Mouse (Mus musculus) left cerebral cortex, adult 8-10 months (tissue): ENCODE data around the gene Ccdc191. TPM values are rescaled to one million over a fixed set of nuclear protein-coding genes. Genes with fewer than 3 reads are reported as not detected.

ENCODE experiments used
- DNase-seq, 2 experiments: peaks; one replicate each; pipeline ENCODE4 v3.0.0; 2022; ENCODE audit warnings: low spot score in 2 of 2
- total RNA-seq, 4 experiments: library from RNA; stranded (reverse); gene quantifications; 2 replicates each; pipeline ENCODE4 v1.2.4; 2022

Ccdc191 gene
- total RNA-seq, 4 experiments from 2014 or later = 4.5 to 6.0 (median 5.3) TPM

DNA sequence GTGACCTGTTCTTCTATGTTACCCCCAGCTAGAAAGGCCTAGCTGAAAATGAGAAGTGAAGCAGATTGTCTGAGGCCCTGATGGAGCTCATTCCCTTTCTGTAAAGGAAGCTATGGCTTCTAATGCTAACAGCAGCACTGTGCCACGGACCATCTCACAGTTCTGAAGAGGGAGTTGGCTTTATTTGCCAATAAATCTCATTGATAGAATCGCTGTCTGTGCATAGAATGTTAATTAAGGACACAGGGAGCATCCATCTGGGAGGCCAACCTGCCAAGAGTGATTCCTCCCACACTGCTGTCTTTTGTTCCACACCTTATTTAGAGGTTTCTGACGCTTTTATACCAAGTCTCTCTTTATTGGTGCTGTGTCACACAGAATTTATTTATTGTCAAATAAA, 41.9 kb downstream of the Ccdc191 start:
- no peak for DNase-seq

- no peak for DNase-seq
These were observed 42.7 kb downstream of the Ccdc191 start for GRCm38 (mm10) chr16:43932319-43932718.

- DNase-seq = no peak
These were observed 43.4 kb downstream of the Ccdc191 start for GRCm38 (mm10) chr16:43933041-43933440.

GRCm38 (mm10) chr16:43934856-43935255, 45.3 kb downstream of the Ccdc191 start:
- DNase-seq = no peak

GRCm38 (mm10) chr16:43935367-43935766, 45.8 kb downstream of the Ccdc191 start:
- DNase-seq = no peak

DNA sequence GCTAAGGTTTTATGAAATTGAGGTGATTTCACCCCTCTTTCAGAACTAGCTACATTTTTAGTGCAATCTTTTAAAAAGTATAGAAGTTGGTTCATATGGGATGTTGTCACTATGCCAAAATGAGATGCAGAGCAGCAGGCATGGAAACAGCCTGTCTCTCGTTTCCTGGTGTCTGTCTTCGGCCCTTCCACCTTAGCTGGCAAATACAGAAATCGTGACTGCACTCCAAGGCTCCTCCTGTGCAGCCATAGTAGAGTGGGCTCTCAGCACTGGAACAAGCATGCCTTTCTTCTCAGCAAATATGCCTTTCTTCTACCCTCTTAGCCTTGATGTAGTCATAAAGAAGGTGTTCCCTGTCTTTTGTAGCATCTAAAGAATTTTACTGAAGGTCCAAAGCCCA, 46.3 kb downstream of the Ccdc191 start:
- DNase-seq = no peak

- DNase-seq = no peak
These were observed 51.2 kb downstream of the Ccdc191 start for GRCm38 (mm10) chr16:43940846-43941245.

DNA sequence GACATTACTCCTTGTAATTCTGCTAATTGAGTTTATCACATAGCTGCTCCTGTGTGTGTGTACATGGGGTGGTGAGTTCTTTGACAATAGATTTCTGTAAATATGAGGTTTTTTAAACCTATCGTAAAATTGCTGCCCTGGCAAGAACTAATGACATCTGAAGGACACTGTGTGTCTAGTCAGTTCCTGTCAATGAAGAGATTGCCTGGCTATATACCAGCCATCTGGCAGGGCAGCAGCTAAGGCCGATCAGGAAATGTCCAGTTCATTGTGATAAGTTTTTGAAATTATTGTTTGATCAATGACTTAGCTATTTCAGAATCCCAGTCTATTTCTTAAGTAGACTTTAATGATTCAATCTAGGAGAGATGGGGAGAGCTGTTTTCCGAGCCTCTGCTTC, 55.8 kb downstream of the Ccdc191 start:
- no peak for DNase-seq

- no peak for DNase-seq
These were observed 56.3 kb downstream of the Ccdc191 start for GRCm38 (mm10) chr16:43945869-43946268.

DNA sequence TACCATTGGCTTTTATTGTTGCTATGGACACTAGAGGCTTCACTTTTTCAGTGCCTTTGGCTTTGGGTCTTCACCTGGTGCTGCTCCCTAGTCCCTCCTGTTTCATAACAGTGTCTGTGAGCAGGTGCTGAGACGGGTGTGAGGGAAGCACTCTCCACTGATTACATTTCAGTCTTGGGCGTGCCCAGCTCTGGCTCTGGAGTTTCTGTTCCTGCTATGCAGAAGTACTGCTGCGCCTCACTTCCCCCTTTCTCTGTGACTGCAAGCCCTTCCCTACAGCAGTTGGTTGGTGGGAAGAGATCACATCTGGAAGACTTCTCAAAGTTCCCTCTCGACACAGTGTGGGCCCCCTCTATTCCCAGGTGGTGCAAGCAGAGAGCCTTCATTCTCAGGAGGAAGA, 62.0 kb downstream of the Ccdc191 start:
- no peak for DNase-seq

- no peak for DNase-seq
These were observed 65.3 kb downstream of the Ccdc191 start for GRCm38 (mm10) chr16:43954913-43955312.

DNA sequence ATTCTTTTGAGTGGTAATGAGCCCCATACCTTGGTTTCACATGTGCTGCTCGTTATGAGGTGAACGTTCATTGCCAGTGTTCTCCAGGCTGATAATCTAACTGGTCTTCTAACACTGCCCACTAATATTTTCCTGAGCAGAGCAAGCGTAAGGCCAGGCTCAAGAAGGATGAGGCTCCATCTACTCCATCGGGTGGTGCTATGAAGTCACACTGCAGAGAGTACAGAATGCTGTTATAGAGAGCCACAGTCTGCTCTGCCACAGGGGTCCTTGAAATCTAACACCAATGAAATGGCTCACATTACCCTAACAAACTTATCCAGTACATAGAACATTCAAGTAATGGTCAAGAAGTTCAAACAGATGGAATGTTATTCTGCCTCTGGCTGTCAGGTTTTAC, 68.4 kb downstream of the Ccdc191 start:
- DNase-seq = no peak

DNA sequence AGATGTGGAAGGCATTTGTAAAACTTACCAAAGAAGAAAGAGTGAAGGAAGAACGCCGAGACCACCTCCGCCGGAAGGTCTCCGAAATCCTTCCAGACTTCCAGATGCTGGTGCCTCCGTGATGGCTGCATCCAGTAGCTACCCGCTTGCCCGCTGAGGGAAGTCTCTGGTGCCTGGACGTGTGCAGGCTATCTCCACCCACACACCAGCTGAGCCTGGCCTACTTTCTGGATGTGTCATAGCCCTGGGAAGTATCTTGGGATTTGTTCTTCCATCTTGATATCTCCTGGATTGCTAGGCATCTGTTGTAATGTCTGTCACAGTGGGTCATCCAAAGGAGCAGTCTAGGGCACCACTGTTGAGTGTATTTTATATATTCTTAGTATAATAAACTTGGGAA, 73.7 kb downstream of the Ccdc191 start:
- peak in 1 of 2 experiments; percentile 61 for DNase-seq

DNA sequence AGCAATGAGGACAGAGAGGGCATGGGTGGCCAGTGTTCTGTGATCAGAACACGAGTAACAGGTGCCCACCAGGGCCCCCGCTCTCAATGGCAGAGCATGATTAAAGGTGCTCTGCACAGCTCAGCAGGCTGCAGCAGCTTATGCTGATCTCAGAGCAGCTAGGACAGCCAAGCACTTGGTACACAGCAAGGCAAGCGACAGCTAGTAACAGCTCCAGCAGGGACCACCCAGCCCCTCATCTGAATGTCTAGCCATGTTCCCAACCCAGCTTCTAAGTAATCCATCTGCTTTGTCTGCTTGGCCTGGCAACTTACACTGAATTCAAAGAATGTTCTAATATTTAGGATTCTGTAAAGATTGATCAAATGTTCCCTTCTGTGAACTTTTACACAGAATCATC, 74.2 kb downstream of the Ccdc191 start:
- no peak for DNase-seq

- DNase-seq = no peak
These were observed 76.3 kb downstream of the Ccdc191 start for GRCm38 (mm10) chr16:43965781-43966389.

- DNase-seq = no peak
These were observed 80.8 kb downstream of the Ccdc191 start for GRCm38 (mm10) chr16:43970426-43970825.

- DNase-seq = no peak
These were observed 81.6 kb downstream of the Ccdc191 start for GRCm38 (mm10) chr16:43971189-43971588.

DNA sequence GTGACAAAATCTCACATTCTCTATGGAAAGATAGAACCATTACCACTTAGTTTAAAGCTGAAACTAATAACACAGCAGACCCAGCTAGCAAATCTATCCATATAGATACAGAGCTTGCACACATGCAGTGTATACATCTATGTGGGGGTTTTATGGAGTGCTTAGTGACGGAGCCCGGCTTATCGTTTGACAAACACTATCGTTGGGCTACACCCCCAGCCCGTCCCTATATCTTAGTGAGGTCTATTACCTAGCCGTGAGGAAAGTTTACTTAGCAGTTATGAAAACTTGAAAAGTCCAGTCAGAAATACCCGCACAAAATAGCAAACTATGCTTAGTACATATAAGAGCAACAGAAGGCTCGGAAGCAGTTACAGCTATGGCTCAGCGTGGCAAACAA, 82.1 kb downstream of the Ccdc191 start:
- no peak for DNase-seq

GRCm38 (mm10) chr16:43972391-43972790, 82.8 kb downstream of the Ccdc191 start:
- DNase-seq = no peak

DNA sequence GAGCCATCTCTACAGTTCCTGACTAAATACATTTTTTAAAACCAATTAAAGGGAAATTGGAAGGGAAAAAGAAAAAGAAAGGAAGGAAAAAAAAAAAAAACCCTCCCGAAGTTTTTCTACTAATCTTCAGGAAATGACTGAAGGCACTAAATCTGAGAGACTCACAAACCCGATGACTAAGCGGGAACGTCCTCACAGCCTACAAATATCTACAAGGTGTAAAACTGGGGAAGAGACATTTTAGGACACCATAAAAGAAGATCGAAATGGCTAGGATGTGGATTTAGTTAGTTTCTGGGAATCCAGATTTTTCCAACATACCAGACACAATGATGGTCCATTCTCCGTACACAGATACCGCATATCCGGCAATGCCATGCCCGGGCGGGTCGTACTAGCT, 83.5 kb downstream of the Ccdc191 start:
- DNase-seq = no peak

DNA sequence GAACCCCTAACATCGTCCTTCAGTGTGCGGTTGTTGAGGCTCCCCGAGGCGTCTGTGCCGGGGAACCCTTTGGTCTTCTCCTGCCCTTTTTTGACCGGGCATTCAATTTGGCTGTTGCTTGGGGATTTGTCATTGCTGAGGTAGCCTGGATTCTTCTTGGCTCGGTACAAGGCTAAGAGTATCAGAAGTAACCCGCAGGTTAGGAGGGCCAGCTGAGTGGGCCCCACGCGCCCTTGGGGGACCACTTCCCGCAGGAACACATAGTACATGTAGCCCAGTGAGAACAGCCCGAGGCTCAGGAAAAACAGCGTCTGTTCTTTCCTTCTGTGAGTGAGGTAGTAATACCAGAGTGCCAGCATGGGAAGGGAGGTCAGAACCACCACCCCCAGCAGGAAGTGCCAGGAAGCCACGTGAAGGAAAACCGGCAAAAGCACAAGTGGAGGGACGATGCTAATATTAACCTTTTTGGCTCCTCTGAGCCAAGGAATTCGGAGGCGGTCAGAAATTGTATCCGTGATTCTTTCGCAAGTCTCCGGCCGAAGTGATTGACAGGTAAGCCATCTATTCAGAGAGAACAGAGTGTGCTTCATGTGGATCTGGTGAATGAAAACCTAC, 84.1 kb downstream of the Ccdc191 start:
- no peak for DNase-seq

- no peak for DNase-seq
These were observed 89.4 kb downstream of the Ccdc191 start for GRCm38 (mm10) chr16:43979010-43979327.

- DNase-seq = no peak
These were observed 89.9 kb downstream of the Ccdc191 start, which contains the start of gene Zdhhc23 for GRCm38 (mm10) chr16:43979328-43980109. Gene Zdhhc23, minus strand, starts transcription at chr16:43979791.
